Comparison of ENCODE assay signal across 30 mouse cellular contexts in the genomic region with DNA sequence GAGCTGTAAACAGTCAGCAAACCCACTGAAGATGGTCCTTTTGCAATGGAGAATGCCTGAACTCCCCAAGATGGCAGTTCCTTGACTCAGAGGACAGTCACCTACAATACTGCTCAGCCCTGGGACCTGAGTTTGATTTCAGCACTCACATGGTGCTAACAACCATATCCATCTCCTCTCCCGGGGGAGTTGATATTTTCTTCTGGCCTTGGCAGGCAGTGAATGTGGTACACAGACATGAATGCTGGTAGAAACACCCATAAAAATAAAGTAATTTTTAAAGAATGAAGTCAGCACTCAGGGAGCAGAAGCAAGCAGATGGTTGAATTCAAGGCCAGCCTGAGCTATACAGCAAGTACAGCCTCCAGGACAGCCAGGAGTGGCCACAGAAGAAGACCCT. TPM values are rescaled to one million over a fixed set of nuclear protein-coding genes. Genes with fewer than 3 reads are reported as not detected.
"Had no signal": no experiment of that assay in that cellular context is flagged by ENCODE, and none has a peak within 500 bp of the region (broad histone marks: within the 10 kb centered on the region; RNA-seq: fewer than 3 reads in every experiment).

No protein-coding gene starts in this region.

- H3K9ac ChIP-seq: limb, embryonic 13.5 days; liver, embryonic 13.5 days; neural tube, embryonic 12.5 days; neural tube, embryonic 15.5 days; stomach, embryonic 15.5 days had no signal

- H3K27me3 ChIP-seq: limb, embryonic 13.5 days; liver, embryonic 13.5 days; neural tube, embryonic 12.5 days; neural tube, embryonic 15.5 days; stomach, embryonic 15.5 days had no signal

- DNase-seq: kidney, adult 2 months; kidney, postnatal 25 days; layer of hippocampus, adult 9-11 months; layer of hippocampus, postnatal 36 days; liver; liver, embryonic 13.5 days; lung, adult 2 months; lung, postnatal 14 days; lung, postnatal 4 days; midbrain, embryonic 14.5 days; right cerebral cortex, adult 18-20 months; right cerebral cortex, postnatal 14 days; spleen, adult 18-20 months; thymus, postnatal 25 days had no signal

- H3K9me3 ChIP-seq: neural tube, embryonic 12.5 days; neural tube, embryonic 15.5 days; stomach, embryonic 15.5 days had no signal

- H3K27ac ChIP-seq: kidney, postnatal 0 days; limb, embryonic 10.5 days; limb, embryonic 13.5 days; liver, embryonic 13.5 days; neural tube, embryonic 12.5 days; neural tube, embryonic 15.5 days; stomach, embryonic 15.5 days had no signal

- H3K4me3 ChIP-seq: limb, embryonic 10.5 days; limb, embryonic 13.5 days; liver, embryonic 13.5 days; neural tube, embryonic 12.5 days; neural tube, embryonic 15.5 days; stomach, embryonic 15.5 days had no signal

- ATAC-seq: intestine, postnatal 0 days had no signal

- H3K4me2 ChIP-seq: limb, embryonic 13.5 days; liver, embryonic 13.5 days; midbrain, embryonic 11.5 days; neural tube, embryonic 12.5 days; neural tube, embryonic 15.5 days; stomach, embryonic 15.5 days had no signal

- H3K36me3 ChIP-seq: limb, embryonic 10.5 days; limb, embryonic 13.5 days; liver, embryonic 13.5 days; neural tube, embryonic 12.5 days; neural tube, embryonic 15.5 days; stomach, embryonic 15.5 days had no signal

RNA-seq across cellular contexts. Expression of gene Csf3, which starts 35.1 kb away (rescaled TPM):
- total RNA-seq: layer of hippocampus, postnatal 36 days; left cerebral cortex, postnatal 25 days; megakaryocyte progenitor cell, adult 5-6 weeks; megakaryocyte-erythroid progenitor cell, adult 5-6 weeks had no signal
- polyA plus RNA-seq: kidney, adult 2 months; kidney, embryonic 14.5 days; large intestine, adult 2 months; limb, embryonic 10.5 days; limb, embryonic 13.5 days; liver, embryonic 13.5 days; liver, embryonic 16.5 days; lung, adult 2 months; lung, embryonic 16.5 days; midbrain, embryonic 11.5 days; midbrain, embryonic 14.5 days; neural tube, embryonic 12.5 days; neural tube, embryonic 15.5 days; stomach, embryonic 15.5 days; thymus, postnatal 0 days had no signal
